Mouse (Mus musculus): ENCODE measurements around the gene Foxp1. TPM values are rescaled to one million over a fixed set of nuclear protein-coding genes. Genes with fewer than 3 reads are reported as not detected.

Gene Foxp1
- total and polyA plus RNA-seq, 3 experiments: 57.4 to 88.1 (median 79.8) TPM

DNA sequence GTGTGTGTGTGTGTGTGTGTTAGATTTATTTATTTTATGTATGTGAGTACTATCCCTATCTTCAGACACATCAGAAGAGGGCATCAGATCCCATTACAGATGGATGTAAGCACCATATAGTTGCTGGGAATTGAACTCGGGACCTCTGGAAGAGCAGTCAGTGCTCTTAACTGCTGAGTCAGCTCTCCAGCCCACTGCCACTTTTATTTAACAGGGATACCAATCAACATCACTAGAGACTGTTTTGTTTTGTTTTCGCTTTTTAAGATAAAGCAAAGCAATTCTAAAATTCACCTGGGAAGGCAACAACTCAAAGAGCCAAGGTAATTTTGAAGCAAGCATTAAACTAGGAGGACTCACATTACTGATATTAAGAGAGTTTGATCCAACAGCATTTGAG is 23.9 kb upstream of the Foxp1 start:
- TF ChIP-seq POLR2AphosphoS5 (IDR thresholded peaks at IDR 0.05; ENCODE audit: insufficient replicate concordance, low read depth, low read length) (no peak), TAL1 (conservative IDR thresholded peaks at IDR 0.05; ENCODE audit: low read depth, low read length) (no peak), CTCF (IDR thresholded peaks at IDR 0.05; ENCODE audit: low read depth, low read length) (no peak), GATA1 (IDR thresholded peaks at IDR 0.05; ENCODE audit: borderline replicate concordance, low read length) (no peak), GATA2 (IDR thresholded peaks at IDR 0.05; ENCODE audit: borderline replicate concordance, low read depth, low read length) (no peak)
- DNase-seq (ENCODE audit: low spot score) (no peak), ATAC-seq (ENCODE audit: extremely low read depth, insufficient number of reproducible peaks, low FRiP score, poor library complexity, severe bottlenecking) (no peak)
- Histone ChIP-seq H3K27me3 (ENCODE audit: insufficient read depth, low read length) (no peaks in the 10 kb centered on the region), H3K4me1 (ENCODE audit: insufficient read depth, low read depth, low read length) (no peaks in the 10 kb centered on the region), H3K4me3 (ENCODE audit: low read depth, low read length) (no peak overlapping the region), H3K9me3 (replicated peaks) (no peaks in the 10 kb centered on the region), H3K36me3 (replicated peaks) (no peaks in the 10 kb centered on the region)

DNA sequence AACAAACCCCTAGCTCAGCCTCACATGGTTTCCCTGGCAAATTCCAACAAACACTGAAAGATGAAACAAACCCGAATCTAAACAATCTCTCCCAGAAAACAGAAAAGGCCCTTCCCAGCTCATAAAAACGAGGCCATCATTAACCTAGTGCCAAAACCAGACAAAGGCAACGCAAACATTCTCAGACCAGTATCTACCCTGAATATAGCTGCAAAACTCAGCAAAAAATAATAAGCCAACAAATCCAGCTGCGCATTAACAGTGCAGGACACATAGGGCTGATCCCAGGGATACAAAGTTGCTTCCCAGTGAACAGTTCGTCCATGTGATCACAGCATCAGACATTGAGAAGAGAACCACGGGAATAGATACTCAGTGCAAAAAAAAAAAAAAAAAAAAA is 22.9 kb upstream of the Foxp1 start:
- no peak overlapping the region for H3K4me3 ChIP-seq (ENCODE audit: low read depth, low read length)
- H3K27me3 ChIP-seq (ENCODE audit: insufficient read depth, low read length): no peaks in the 10 kb centered on the region
- no peaks in the 10 kb centered on the region for H3K4me1 ChIP-seq (ENCODE audit: insufficient read depth, low read depth, low read length)
- ATAC-seq (ENCODE audit: extremely low read depth, insufficient number of reproducible peaks, low FRiP score, poor library complexity, severe bottlenecking) (no peak), DNase-seq (ENCODE audit: low spot score) (no peak)
- no peaks in the 10 kb centered on the region for H3K36me3 ChIP-seq (replicated peaks)
- TF ChIP-seq TAL1 (conservative IDR thresholded peaks at IDR 0.05; ENCODE audit: low read depth, low read length): no peak
- no peak for TF ChIP-seq POLR2AphosphoS5 (IDR thresholded peaks at IDR 0.05; ENCODE audit: insufficient replicate concordance, low read depth, low read length)
- no peak for TF ChIP-seq GATA2 (IDR thresholded peaks at IDR 0.05; ENCODE audit: borderline replicate concordance, low read depth, low read length)
- no peaks in the 10 kb centered on the region for H3K9me3 ChIP-seq (replicated peaks)

DNA sequence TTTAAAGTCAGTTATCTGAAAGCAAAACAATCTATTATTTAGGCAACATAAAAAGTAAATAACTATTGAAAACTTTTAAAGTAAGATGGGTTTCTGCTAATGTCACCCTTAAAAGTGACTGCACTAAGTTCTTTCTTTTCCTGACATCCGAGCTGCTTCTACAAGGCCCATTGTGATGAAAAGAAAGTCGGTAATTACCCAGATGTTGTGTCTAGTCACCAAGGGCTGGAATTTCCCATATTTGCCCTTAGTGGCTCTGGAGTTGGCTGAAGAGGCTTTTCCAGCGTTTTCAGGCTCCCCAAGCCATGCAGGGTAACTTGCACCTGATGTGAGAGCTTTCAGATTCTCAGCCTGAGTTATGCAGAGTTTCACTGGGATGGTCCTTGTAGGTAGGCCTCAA is 18.6 kb upstream of the Foxp1 start:
- ATAC-seq (ENCODE audit: extremely low read depth, insufficient number of reproducible peaks, low FRiP score, poor library complexity, severe bottlenecking): no peak
- TF ChIP-seq GATA2 (IDR thresholded peaks at IDR 0.05; ENCODE audit: borderline replicate concordance, low read depth, low read length): no peak
- Histone ChIP-seq H3K4me1 (ENCODE audit: insufficient read depth, low read depth, low read length) (no peaks in the 10 kb centered on the region), H3K9me3 (replicated peaks) (no peaks in the 10 kb centered on the region), H3K36me3 (replicated peaks) (no peaks in the 10 kb centered on the region), H3K4me3 (ENCODE audit: low read depth, low read length) (no peak overlapping the region), H3K27me3 (ENCODE audit: insufficient read depth, low read length) (no peaks in the 10 kb centered on the region)
- no peak for DNase-seq (ENCODE audit: low spot score)

DNA sequence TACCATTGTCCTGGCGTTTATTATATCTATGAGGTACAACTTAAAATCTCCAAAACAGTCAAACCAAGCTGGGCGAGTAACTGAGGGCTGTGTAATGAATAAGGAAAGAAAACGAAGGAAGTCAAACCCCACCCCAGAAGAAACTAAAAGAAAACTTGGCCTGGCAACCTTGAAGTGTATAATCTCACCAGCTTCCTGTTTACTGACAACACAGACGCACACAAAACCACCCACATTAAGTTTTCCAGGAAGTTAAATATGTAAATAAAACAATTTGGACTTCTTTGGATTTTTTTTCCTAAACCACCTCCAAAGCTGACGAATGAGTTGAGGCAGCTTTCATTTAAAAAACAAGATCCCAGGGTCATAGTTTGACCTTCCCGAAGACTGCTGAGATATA is 18.1 kb upstream of the Foxp1 start:
- Histone ChIP-seq H3K4me1 (ENCODE audit: insufficient read depth, low read depth, low read length) (no peaks in the 10 kb centered on the region), H3K9me3 (replicated peaks) (no peaks in the 10 kb centered on the region), H3K36me3 (replicated peaks) (no peaks in the 10 kb centered on the region), H3K27me3 (ENCODE audit: insufficient read depth, low read length) (no peaks in the 10 kb centered on the region), H3K4me3 (ENCODE audit: low read depth, low read length) (no peak overlapping the region)
- ATAC-seq (ENCODE audit: extremely low read depth, insufficient number of reproducible peaks, low FRiP score, poor library complexity, severe bottlenecking) (no peak), DNase-seq (ENCODE audit: low spot score) (no peak)
- no peak for TF ChIP-seq CTCF (IDR thresholded peaks at IDR 0.05; ENCODE audit: low read depth, low read length)
- no peak for TF ChIP-seq GATA1 (IDR thresholded peaks at IDR 0.05; ENCODE audit: borderline replicate concordance, low read length)
- no peak for TF ChIP-seq GATA2 (IDR thresholded peaks at IDR 0.05; ENCODE audit: borderline replicate concordance, low read depth, low read length)
- TF ChIP-seq POLR2AphosphoS5 (IDR thresholded peaks at IDR 0.05; ENCODE audit: insufficient replicate concordance, low read depth, low read length): no peak
- TF ChIP-seq TAL1 (conservative IDR thresholded peaks at IDR 0.05; ENCODE audit: low read depth, low read length): no peak

DNA sequence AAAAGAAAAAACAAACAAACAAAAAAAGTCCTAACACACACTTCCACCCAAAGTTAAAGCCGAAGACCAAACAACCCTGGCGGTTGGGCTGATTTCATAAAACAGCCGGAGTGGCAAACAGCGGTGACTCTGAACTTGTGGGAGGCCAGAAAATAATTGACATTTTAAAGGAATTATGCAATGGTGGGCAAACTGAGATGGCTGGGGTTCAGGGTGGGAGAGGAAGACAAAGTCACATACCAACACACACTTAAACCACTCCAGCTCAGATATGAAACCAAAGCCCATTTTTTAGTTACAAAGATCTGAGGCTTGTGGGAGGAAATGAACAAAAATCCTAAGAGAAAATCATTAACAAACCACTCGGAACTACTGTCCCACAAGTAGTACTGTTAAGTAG is 17.6 kb upstream of the Foxp1 start:
- TF ChIP-seq TAL1 (conservative IDR thresholded peaks at IDR 0.05; ENCODE audit: low read depth, low read length): no peak
- no peak for TF ChIP-seq CTCF (IDR thresholded peaks at IDR 0.05; ENCODE audit: low read depth, low read length)
- TF ChIP-seq GATA1 (IDR thresholded peaks at IDR 0.05; ENCODE audit: borderline replicate concordance, low read length): no peak
- no peak for TF ChIP-seq POLR2AphosphoS5 (IDR thresholded peaks at IDR 0.05; ENCODE audit: insufficient replicate concordance, low read depth, low read length)
- no peak for TF ChIP-seq GATA2 (IDR thresholded peaks at IDR 0.05; ENCODE audit: borderline replicate concordance, low read depth, low read length)
- no peaks in the 10 kb centered on the region for H3K9me3 ChIP-seq (replicated peaks)
- H3K4me1 ChIP-seq (ENCODE audit: insufficient read depth, low read depth, low read length): no peaks in the 10 kb centered on the region
- H3K4me3 ChIP-seq (ENCODE audit: low read depth, low read length): no peak overlapping the region
- no peaks in the 10 kb centered on the region for H3K27me3 ChIP-seq (ENCODE audit: insufficient read depth, low read length)
- DNase-seq (ENCODE audit: low spot score): no peak
- no peaks in the 10 kb centered on the region for H3K36me3 ChIP-seq (replicated peaks)
- ATAC-seq (ENCODE audit: extremely low read depth, insufficient number of reproducible peaks, low FRiP score, poor library complexity, severe bottlenecking): no peak

DNA sequence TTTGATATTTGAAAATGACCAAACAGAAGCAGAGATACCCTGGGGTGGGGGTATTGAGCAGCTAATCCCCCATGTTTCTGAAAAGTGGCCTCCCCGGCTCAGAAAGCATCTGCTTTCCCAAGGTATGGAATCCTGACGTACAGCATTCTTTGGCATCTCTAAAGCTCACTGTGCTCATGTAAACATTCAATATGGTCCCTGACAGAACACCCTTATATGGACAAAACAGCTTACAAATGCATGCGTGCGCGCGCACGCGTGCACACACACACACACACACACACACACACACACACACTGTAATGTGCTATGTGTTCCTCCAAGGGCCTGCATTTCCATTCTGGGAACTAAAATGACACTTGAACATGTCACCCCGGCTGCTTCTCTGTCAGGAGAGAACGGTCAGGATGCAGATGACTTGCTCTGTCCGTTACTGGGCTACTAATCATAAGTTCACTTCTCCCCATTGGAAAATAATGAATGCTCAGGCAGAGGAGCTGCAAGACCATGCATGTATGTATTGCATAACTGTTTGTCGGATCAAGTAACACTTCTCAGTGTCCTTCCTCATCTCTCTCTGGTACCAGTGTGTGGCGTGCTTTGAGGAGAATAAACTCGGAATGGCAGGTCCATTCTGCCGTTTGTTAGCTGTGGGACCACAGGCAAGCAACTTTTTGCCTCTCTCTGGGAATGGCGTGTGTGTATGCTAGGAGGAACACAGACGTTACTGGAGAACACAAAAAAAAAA is 15.8 kb upstream of the Foxp1 start:
- H3K9me3 ChIP-seq (replicated peaks): no peaks in the 10 kb centered on the region
- no peak for TF ChIP-seq GATA1 (IDR thresholded peaks at IDR 0.05; ENCODE audit: borderline replicate concordance, low read length)
- no peak for TF ChIP-seq CTCF (IDR thresholded peaks at IDR 0.05; ENCODE audit: low read depth, low read length)
- no peak for TF ChIP-seq POLR2AphosphoS5 (IDR thresholded peaks at IDR 0.05; ENCODE audit: insufficient replicate concordance, low read depth, low read length)
- H3K4me3 ChIP-seq (ENCODE audit: low read depth, low read length): no peak overlapping the region
- no peaks in the 10 kb centered on the region for H3K4me1 ChIP-seq (ENCODE audit: insufficient read depth, low read depth, low read length)
- H3K36me3 ChIP-seq (replicated peaks): no peaks in the 10 kb centered on the region
- DNase-seq (ENCODE audit: low spot score) (no peak), ATAC-seq (ENCODE audit: extremely low read depth, insufficient number of reproducible peaks, low FRiP score, poor library complexity, severe bottlenecking) (no peak)
- H3K27me3 ChIP-seq (ENCODE audit: insufficient read depth, low read length): peaks cover 6% of the 10 kb centered on the region; the same call in 1 of the 2 replicates

Data from G1E (cell line).